Mouse (Mus musculus) lung, embryonic 14.5 days (tissue): ENCODE results near the gene Rtl1. TPM values are rescaled to one million over a fixed set of nuclear protein-coding genes. Genes with fewer than 3 reads are reported as not detected.

Experiments
- ATAC-seq: fragments of 200-750 bp; cut with Nextera tagmentation; 2 replicates; pipeline ENCODE4 v1.8.0; 2017; ENCODE audit warnings: mild to moderate bottlenecking, moderate TSS enrichment, moderate library complexity; ENCODE audit not compliant: insufficient read depth
- DNase-seq: peaks from one replicate; pipeline ENCODE4 v3.0.0-alpha.2; 2015
- H3K27ac ChIP-seq: fragments of 300-500 bp; sonication (generic); 2 replicates; pipeline ENCODE4 v1.5.1; 2014; ENCODE audit warnings: low read depth, mild to moderate bottlenecking, moderate library complexity
- H3K27me3 ChIP-seq: fragments of 300-500 bp; sonication (generic); 2 replicates; pipeline ENCODE4 v1.6.1; 2014; ENCODE audit warnings: low read length, control low read depth; ENCODE audit not compliant: insufficient read depth
- H3K36me3 ChIP-seq: fragments of 300-500 bp; sonication (generic); 2 replicates; pipeline ENCODE4 v1.6.1; 2014; ENCODE audit warnings: control low read depth; ENCODE audit not compliant: insufficient read depth
- H3K4me1 ChIP-seq: fragments of 300-500 bp; sonication (generic); 2 replicates; pipeline ENCODE4 v1.6.1; 2014; ENCODE audit warnings: antibody characterized with exemption, control low read depth; ENCODE audit not compliant: insufficient read depth
- H3K4me2 ChIP-seq: fragments of 300-500 bp; sonication (generic); 2 replicates; pipeline ENCODE4 v1.6.1; 2014; ENCODE audit warnings: mild to moderate bottlenecking
- H3K4me3 ChIP-seq: fragments of 300-500 bp; sonication (generic); 2 replicates; pipeline ENCODE4 v1.5.1; 2014; ENCODE audit warnings: low read depth, low read length
- H3K9ac ChIP-seq: fragments of 300-500 bp; sonication (generic); 2 replicates; pipeline ENCODE4 v1.6.1; 2014
- H3K9me3 ChIP-seq: fragments of 300-500 bp; sonication (generic); 2 replicates; pipeline ENCODE4 v1.6.1; 2016; ENCODE audit warnings: low read depth, low read length, control low read depth
- CTCF ChIP-seq: IDR thresholded peaks from 2 replicates; pipeline ENCODE4 v1.5.1; 2016; ENCODE audit warnings: antibody characterized with exemption, low read depth
- WGBS: fragments of 180-500 bp; shearing (Covaris S2); extraction: QIAGEN DNeasy Blood & Tissue Kit; methylation state at CpG from one replicate; pipeline ENCODE4 v1.1.7; 2014; 5-methylcytosine and 5-hydroxymethylcytosine counted together
- polyA plus RNA-seq: library from polyadenylated mRNA; unstranded; fragments of >200 nt; fragmentation: Nextera tagmentation; extraction: Ambion mirVana; gene quantifications from 2 replicates; pipeline ENCODE4 v1.2.1, GENCODE M21; 2014

Rtl1 gene
- polyA plus RNA-seq, 1 experiment from 2014 or later: 1.3 TPM

GRCm38 (mm10) chr12:109572259-109572658, 27.9 kb downstream of the Rtl1 start:
- Histone ChIP-seq H3K9ac (no peak overlapping the region), H3K4me2 (no peak overlapping the region), H3K27ac (no peak overlapping the region), H3K36me3 (peaks cover 90% of the 10 kb centered on the region), H3K4me1 (no peaks in the 10 kb centered on the region), H3K9me3 (no peaks in the 10 kb centered on the region), H3K27me3 (no peaks in the 10 kb centered on the region), H3K4me3 (no peak overlapping the region)
- no peak for DNase-seq
- no peak for ATAC-seq
- TF ChIP-seq CTCF: no peak
- WGBS: 71% methylated on average over 4 of the region's 4 CpGs

DNA sequence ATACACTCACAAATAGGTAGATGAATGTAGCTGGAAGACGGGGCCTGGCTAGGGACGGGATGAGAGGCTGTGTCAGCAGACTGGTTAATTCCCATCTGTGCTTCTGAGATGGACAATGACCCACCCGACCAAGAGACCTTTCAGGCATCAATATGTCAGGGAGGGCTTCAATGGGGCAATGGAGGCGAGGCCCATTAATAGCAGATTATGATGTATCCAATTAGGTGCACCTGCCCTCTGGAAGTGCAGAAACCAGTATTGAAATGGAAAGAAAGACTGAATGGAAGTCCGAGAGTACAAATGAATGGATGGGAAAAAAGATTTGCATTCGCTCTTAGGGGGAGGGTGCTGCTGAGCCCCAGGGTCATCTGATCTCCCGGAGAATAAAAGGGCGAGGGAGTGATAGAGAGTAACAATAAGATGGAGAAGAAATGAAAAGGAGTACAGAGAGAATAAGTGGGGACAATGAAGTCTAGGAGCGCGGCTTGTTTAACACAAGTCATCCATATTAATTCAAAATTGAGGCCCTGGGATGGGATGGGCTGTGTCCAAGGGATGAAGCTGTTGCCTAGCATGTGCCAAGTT, 39.9 kb downstream of the Rtl1 start:
- peaks cover 91% of the 10 kb centered on the region for H3K36me3 ChIP-seq

DNA sequence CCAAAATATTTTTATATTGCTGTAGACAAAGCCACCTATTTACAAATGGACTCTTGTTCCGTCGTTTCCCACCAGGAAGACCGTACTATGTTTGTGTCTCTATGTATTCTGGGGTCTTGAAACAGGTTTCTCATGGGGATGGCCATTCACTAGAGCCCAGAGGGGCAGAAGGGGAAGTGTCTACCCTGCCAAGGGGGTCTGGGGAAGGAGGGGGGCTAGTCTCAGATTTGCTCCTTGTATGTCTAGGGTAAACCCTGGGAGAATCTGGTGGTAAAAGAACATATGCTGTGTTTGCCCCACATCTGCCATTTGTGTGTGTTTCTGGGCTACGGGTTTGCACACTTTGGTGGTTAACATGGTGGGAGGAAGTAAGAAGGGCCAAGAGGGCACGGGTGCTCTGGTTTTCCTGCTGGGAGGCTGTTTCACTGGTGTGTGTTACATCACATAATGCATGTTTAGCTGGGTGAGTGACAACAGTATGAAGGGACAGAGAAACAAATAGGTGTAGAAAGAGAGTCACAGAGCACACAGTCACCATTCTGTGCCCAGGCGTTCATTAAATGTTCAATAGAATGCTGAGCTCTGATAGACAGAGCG, 41.1 kb downstream of the Rtl1 start:
- no peak for TF ChIP-seq CTCF
- H3K4me2 ChIP-seq: no peak overlapping the region
- no peak overlapping the region; the same call in 1 of the 2 replicates for H3K27ac ChIP-seq
- no peaks in the 10 kb centered on the region for H3K4me1 ChIP-seq
- no peak overlapping the region for H3K4me3 ChIP-seq
- no peaks in the 10 kb centered on the region for H3K9me3 ChIP-seq
- 83% methylated on average over 7 of the region's 7 CpGs for WGBS
- no peak for DNase-seq
- H3K36me3 ChIP-seq: peaks cover 87% of the 10 kb centered on the region
- H3K27me3 ChIP-seq: no peaks in the 10 kb centered on the region
- H3K9ac ChIP-seq: no peak overlapping the region
- no peak for ATAC-seq

More for the DNA sequence above, 39.9 kb downstream of the Rtl1 start:
- 86% methylated on average over 10 of the region's 10 CpGs for WGBS
- no peak overlapping the region for H3K4me2 ChIP-seq
- TF ChIP-seq CTCF: no peak
- H3K4me1 ChIP-seq: no peaks in the 10 kb centered on the region
- no peak for ATAC-seq
- no peaks in the 10 kb centered on the region for H3K9me3 ChIP-seq
- H3K4me3 ChIP-seq: no peak overlapping the region
- DNase-seq: no peak
- no peak overlapping the region for H3K27ac ChIP-seq
- H3K9ac ChIP-seq: no peak overlapping the region
- no peaks in the 10 kb centered on the region for H3K27me3 ChIP-seq

DNA sequence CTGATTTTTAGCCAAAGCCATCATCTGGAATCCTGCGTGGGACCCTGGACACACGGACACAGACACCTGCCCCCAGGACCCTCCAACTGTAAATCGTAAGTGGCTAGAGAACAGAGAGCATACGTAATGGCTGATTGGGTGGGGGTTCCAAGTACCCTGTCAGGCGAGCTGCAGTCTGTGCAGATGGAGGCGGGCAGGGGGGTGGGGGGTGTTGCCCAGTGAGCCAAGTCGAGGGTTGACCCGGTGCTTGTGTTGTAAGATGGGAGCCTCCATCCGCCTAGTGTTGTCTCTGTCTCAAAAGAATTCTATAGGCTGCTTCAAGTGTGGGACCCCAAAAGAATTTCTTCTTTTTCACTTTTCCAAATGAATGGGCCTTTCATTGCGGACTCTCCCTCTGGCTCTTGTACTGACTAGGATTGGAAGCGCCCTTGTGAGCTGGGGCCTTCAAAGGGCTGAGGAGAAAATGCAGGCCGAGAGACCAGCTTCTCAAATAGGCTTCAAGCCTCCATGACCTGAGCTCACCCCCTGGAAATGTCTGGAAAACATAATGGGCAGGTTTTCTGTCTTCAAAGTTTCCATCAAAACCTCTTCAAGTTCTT, 41.8 kb downstream of the Rtl1 start:
- Histone ChIP-seq H3K9ac (no peak overlapping the region), H3K4me1 (no peaks in the 10 kb centered on the region), H3K27me3 (no peaks in the 10 kb centered on the region), H3K36me3 (peaks cover 86% of the 10 kb centered on the region), H3K4me3 (no peak overlapping the region), H3K4me2 (no peak overlapping the region), H3K27ac (no peak overlapping the region), H3K9me3 (no peaks in the 10 kb centered on the region)
- no peak for TF ChIP-seq CTCF
- DNase-seq: no peak
- WGBS: 71% methylated on average over 12 of the region's 12 CpGs
- ATAC-seq: no peak

DNA sequence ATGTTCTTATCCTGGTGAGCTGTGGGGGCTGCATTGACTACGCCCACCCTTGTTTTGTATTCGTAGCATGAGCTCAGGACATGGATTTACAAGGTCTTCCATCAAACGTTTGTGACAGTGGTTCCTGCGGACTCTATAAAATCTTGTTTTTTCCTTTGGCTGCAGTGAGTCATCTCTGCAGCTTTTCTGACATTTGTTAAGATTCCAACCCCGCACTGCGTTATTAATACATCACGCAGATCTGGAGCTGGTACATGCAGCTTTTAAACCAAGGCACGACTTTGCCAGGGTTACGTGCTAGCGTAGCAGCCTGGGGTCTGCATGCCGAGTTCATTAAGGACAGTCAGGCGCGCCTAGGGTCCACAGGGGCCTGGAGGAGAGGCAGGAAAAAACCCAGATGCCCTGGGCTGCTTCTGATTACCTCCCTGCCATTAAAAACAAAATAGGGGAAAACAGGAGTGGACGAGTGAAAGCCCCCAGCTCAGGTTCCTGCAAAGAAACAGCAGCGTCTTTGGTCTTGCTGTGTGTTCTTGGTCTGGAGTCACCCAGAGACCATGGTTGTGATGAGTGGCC, 44.2 kb downstream of the Rtl1 start:
- DNase-seq: no peak
- 70% methylated on average over 15 of the region's 15 CpGs for WGBS

DNA sequence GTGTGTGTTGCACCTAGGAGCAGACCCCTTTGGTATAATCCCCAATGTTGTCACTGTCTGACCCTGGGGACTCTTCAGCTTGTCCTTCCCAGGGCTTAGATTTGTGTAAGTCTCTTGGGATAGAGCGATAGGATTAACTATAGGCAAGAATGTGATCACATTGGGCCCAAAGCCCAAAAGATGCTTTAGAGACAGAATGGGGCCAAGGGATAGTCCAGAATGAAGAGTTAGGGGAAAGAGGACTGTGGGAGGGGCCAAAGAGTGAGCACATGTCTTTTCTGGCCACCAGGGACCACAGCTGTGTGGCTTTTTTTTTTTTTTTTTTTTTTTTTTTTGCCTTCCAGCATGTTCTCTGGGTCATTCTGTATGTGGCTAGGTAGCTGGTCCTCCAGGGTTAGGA, 46.6 kb downstream of the Rtl1 start:
- 79% methylated on average over 1 of the region's 1 CpGs for WGBS
- no peak overlapping the region for H3K27ac ChIP-seq
- no peaks in the 10 kb centered on the region for H3K9me3 ChIP-seq
- H3K4me3 ChIP-seq: no peak overlapping the region
- peaks cover 85% of the 10 kb centered on the region for H3K36me3 ChIP-seq
- no peaks in the 10 kb centered on the region for H3K27me3 ChIP-seq
- H3K4me1 ChIP-seq: no peaks in the 10 kb centered on the region
- no peak overlapping the region for H3K9ac ChIP-seq
- DNase-seq (peak; percentile 26), ATAC-seq (no peak)
- TF ChIP-seq CTCF: no peak
- no peak overlapping the region for H3K4me2 ChIP-seq

More for the DNA sequence above, 44.2 kb downstream of the Rtl1 start:
- H3K9ac ChIP-seq: no peak overlapping the region
- no peak for TF ChIP-seq CTCF
- peaks cover 87% of the 10 kb centered on the region for H3K36me3 ChIP-seq
- H3K27me3 ChIP-seq: no peaks in the 10 kb centered on the region
- H3K4me3 ChIP-seq: no peak overlapping the region
- H3K4me1 ChIP-seq: no peaks in the 10 kb centered on the region
- no peak overlapping the region for H3K4me2 ChIP-seq
- H3K27ac ChIP-seq: no peak overlapping the region
- ATAC-seq: no peak
- no peaks in the 10 kb centered on the region for H3K9me3 ChIP-seq
